Mouse (Mus musculus): ENCODE data around the gene Birc5.

The Birc5 gene

GRCm38 (mm10) chr11:117857462-117857861, 8.4 kb downstream of the Birc5 start:
- DNase-seq = no peak

- DNase-seq = no peak
These were observed 9.3 kb downstream of the Birc5 start for GRCm38 (mm10) chr11:117858392-117858791.

- no peak for DNase-seq
These were observed 11.6 kb downstream of the Birc5 start, which contains the start of gene Tmem235 for GRCm38 (mm10) chr11:117860601-117861000. TSS of gene Tmem235 (plus strand) at chr11:117860752.

- DNase-seq = no peak
These were observed 14.3 kb downstream of the Birc5 start for GRCm38 (mm10) chr11:117863174-117863856.

GRCm38 (mm10) chr11:117864805-117865204, 15.8 kb downstream of the Birc5 start:
- DNase-seq = no peak

GRCm38 (mm10) chr11:117865988-117866387, 16.9 kb downstream of the Birc5 start:
- no peak for DNase-seq

GRCm38 (mm10) chr11:117870688-117871365, 21.8 kb downstream of the Birc5 start:
- peak; percentile 88 for DNase-seq

- no peak for DNase-seq
These were observed 22.3 kb downstream of the Birc5 start for GRCm38 (mm10) chr11:117871376-117871775.

- no peak for DNase-seq
These were observed 23.0 kb downstream of the Birc5 start for GRCm38 (mm10) chr11:117871911-117872584.

- peak; percentile 84 for DNase-seq
These were observed 24.0 kb downstream of the Birc5 start, which contains the start of gene Tha1 for GRCm38 (mm10) chr11:117872861-117873608. TSS of gene Tha1 (minus strand) at chr11:117873481.

GRCm38 (mm10) chr11:117874419-117874818, 25.4 kb downstream of the Birc5 start:
- no peak for DNase-seq

GRCm38 (mm10) chr11:117875681-117876080, 26.6 kb downstream of the Birc5 start:
- DNase-seq = no peak

GRCm38 (mm10) chr11:117877917-117878745, 29.1 kb downstream of the Birc5 start:
- DNase-seq = no peak

- no peak for DNase-seq
These were observed 29.8 kb downstream of the Birc5 start for GRCm38 (mm10) chr11:117878892-117879291.

GRCm38 (mm10) chr11:117879676-117880075, 30.6 kb downstream of the Birc5 start:
- no peak for DNase-seq

GRCm38 (mm10) chr11:117880336-117880976, 31.4 kb downstream of the Birc5 start:
- DNase-seq = peak; percentile 45

GRCm38 (mm10) chr11:117880977-117881358, 31.9 kb downstream of the Birc5 start:
- no peak for DNase-seq

- no peak for DNase-seq
These were observed 32.7 kb downstream of the Birc5 start for GRCm38 (mm10) chr11:117881787-117882186.

- DNase-seq = no peak
These were observed 33.2 kb downstream of the Birc5 start for GRCm38 (mm10) chr11:117882208-117882607.

GRCm38 (mm10) chr11:117886000-117886399, 36.9 kb downstream of the Birc5 start:
- no peak for DNase-seq

- DNase-seq = no peak
These were observed 39.3 kb downstream of the Birc5 start for GRCm38 (mm10) chr11:117888168-117888852.

All from cerebellum, adult 8-10 months (tissue).